8 mouse cellular contexts compared by ENCODE assay signal in genomic region chr16:25945151-25945955, GRCm38 (mm10).
A peak's percentile ranks its signal among the peaks of the same experiment; 100 is the strongest.
DNase-seq lines count a peak whose midpoint lies in the region; ATAC-seq lines count a peak whose summit lies in the region.

No protein-coding gene starts in this region.

- peak; percentile 16 for DNase-seq in adrenal gland, adult 2 months
- no peak for DNase-seq in adrenal gland, adult 18-20 months (ENCODE audit: low spot score in 2 of 2)
- DNase-seq in layer of hippocampus, postnatal 14 days (ENCODE audit: low spot score in 2 of 2) = peak; percentile 23 to 60
- DNase-seq in layer of hippocampus, postnatal 36 days = no peak
- DNase-seq in fat pad, adult 2 months (ENCODE audit: extremely low read depth, low read depth, low spot score) = peak; percentile 92
- DNase-seq in lung, postnatal 10 days = peak; percentile 70
- DNase-seq in thymus, adult 18-20 months = no peak

- ATAC-seq in erythroblast, adult 5-6 weeks (replicated peaks; ENCODE audit: low FRiP score, poor library complexity, severe bottlenecking) = no peak

Comparison
In these comparisons a context has a peak if more than half of its experiments do, and no peak if none do; other contexts are left out.
1. DNase-seq: peak in adrenal gland, adult 2 months (single experiment), layer of hippocampus, postnatal 14 days (2 of 2), fat pad, adult 2 months (single experiment) and lung, postnatal 10 days (single experiment); none in adrenal gland, adult 18-20 months (0 of 2), layer of hippocampus, postnatal 36 days (0 of 2) and thymus, adult 18-20 months (0 of 2).